Mouse (Mus musculus) layer of hippocampus, postnatal 25 days (tissue): ENCODE data around the gene Prmt1. TPM values are rescaled to one million over a fixed set of nuclear protein-coding genes. Genes with fewer than 3 reads are reported as not detected.
A peak's percentile ranks its signal among the peaks of the same experiment; 100 is the strongest.

Experiments used
- DNase-seq, 2 experiments: peaks; one replicate each; pipeline ENCODE4 v3.0.0; 2022; ENCODE audit warnings: mixed read lengths in 2 of 2, low spot score in 1 of 2; ENCODE audit errors: extremely low spot score in 1 of 2
- total RNA-seq, 2 experiments: library from RNA; stranded (reverse); gene quantifications; 2 replicates each; pipeline ENCODE4 v1.2.3; 2021

The Prmt1 gene
- total RNA-seq, 2 experiments from 2014 or later, result 161 to 174 TPM

DNA sequence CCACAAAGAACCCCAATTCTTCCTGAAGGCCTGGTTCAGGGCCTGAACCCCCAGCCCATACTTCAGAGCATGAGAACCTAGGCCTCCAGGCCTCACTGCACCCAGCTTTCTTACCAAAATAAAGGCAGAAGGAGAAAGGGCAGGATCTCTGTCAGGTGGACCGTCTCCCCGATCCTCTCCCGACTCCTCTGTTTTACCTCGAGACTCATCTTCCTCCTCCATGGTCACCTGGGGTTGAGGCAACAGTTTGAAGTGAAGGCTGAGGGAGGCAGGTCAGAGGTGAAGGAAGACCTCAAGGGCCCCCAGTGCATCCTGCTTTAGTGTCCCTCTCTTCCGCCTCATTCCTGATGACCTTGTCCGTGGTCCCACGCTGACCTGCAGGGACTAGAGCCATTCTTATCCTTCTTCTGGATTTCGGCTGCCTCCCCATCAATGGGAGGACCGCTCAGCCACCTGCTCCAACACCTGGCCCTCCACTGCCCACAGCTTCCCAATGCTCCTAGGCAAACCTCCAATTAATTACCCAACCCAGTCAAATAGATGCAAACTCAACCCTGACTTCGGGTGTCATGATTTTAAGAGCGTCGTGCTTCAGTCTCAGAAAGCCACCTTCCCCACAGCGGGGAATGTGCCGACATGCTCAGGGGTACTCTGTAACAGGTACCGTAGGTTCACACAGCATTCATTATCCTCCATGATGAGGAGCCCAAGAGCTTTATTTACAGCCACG, 27.2 kb upstream of the Prmt1 start:
- DNase-seq, result no peak

DNA sequence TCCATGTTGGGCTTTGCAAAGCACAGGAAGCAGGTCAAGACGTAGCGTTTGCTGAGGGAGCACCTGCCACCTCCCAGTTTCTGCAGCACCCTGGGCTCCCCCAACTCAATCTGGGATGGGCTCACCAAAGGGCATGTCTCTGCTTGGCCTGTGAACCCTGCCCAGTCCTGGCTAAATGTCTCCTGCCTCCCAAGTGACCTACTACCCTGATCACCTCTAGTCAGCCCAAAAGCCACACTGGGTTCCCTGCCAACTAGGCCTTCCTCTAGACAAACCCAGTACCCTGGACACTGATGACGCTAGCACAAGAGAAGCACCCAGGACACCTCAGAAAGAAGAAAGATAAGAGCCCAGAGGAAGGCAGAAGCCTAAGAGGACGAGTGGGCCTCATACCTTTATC, 26.5 kb upstream of the Prmt1 start:
- no peak for DNase-seq

DNA sequence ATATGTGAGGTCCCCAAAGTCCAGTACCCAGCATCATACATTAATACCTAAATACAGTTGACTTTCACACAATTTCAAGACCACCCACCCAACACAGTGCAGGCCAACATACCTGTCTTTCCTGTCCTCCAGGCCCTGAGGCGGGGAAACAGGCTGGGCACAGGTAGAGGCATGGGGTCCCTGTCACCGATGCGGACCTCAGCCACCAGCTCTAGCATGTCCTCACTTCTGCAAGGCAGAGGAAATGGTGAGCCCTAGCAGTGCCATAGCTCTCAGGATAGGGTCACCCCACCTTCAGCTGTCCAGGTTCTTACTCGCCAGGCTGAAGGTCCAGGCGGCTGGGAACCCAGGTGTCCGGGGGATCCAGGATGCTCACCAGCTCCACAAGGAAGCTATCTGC, 25.6 kb upstream of the Prmt1 start:
- no peak for DNase-seq

DNA sequence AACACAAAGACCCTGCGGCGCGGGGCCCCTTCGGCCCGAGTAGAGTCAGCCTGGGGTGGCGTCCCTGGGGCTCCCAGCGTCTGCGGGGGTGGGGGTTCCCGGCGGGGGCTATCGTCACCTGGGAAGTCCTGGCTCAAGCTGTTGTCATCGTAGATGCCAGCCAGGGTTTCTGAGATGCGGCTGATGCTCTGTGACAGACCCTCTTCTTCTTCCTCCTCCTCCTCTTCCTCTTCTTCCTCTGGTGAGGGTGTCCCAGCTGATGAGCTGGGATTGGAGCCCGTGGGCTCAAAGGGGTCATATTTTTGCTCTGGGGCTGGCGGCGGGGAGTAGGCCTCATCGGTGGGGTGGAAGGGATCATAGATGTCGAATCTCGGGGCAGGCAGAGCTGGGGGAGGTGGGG, 22.0 kb upstream of the Prmt1 start:
- no peak for DNase-seq

DNA sequence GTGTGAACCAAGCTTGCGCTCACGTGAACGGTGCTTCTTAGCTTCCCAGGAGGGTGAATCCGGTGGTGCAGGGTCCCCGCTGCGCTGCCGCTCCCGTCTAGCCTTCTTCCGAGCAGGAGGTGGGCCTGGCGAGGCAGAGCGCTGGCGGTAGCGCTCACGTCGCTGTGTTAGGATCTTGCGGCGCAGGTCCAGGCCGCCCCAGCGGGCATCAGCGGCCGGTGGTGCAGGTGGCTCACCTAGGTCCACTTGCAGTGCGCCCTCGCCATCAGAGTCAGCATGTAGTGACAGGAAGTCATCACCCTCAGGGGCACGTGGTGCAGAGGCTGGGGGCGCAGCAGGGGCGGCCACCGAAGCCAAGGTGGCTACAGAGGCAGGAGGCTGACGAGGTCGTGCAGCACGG, 21.5 kb upstream of the Prmt1 start:
- DNase-seq, result no peak

DNA sequence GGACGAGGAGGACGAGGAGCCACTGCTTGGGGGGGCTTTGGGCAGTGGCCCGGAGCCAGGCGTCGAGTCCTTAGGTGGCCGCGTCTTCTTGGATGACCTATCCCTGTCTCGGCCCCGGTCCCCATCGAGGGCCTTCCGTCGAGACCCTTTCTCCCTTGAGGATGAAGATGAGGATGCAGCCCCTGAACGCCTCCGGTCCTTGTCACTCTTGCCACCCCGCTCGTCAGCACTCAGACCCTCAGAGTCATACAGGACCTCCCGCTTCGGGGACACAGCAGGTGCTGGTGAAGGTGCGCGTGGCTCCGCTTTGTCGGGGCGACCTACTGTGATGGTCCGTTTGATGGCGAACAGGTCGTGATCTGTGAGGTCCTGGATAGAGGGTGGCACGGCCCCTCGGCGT, 20.8 kb upstream of the Prmt1 start:
- DNase-seq, result no peak

DNA sequence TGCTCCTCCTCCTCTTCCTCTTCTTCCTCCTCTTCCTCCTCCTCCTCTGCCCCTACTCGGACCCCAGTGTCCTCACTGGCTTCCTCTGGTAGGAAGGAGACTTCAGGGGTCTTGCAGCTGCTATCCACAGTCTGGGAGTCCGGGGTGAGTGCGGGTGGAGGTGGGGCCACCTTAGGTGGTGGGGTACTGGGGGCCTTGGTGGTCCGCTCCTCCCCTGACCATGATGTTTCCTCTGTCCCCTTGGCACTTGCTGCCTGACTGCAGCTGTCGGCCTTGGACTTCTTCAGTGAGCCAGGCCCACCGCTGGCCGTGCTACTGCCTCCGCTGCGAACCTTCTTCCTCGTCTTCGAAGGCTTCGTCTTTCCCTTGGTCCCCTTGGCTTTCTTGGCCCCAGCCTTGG, 20.1 kb upstream of the Prmt1 start:
- DNase-seq, result no peak

DNA sequence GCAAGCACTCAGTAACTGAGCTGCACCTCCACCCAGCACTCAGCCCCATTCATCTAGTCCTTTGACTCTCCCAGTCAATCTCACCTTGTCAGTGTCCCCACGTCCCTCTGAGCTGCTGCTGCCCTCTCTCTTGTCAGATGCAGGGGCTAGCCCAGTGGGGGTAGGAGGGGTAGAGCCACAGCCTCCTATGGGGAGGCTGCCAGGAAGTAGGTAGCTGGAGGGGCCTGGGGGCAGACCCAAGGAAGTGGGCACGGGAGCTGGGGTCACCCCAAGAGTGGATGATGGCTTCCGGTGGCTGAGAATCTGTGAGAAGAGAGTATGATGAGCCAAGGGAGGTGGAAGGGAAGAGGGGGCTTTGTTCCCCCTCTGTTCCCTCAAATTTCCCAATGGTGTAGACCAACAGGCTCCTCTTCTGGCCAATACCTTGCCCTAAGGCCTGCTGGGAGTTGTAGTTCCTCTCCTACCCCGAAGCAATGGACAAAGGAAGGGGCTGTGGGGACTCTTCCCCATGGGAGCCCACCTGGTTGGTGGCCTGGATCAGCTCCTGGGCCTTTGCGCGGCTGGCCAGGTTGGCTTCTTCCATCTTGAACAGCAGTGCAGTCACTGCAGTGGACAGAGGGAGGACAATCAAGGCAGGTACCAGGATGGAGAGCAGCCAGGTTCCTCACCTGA, 19.1 kb upstream of the Prmt1 start:
- no peak for DNase-seq

DNA sequence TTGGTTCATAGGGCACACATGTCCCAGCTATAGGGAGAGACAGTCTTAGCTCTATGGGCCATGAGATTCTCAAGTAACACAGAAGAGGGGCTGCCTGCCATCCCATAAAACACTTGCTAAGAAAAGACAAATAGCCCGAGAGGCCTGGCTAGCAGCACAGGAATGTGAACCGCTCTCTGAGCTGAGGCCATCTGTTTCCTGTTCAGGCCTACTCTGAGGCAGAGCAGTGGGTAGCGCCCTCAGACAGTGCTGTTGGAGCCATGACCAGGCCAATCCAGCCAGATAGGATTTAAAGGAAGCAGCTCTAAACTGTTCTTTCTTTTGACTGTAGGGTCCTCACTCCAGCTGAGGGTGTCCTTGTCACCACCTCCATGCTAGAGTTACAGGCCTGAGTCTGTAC, 18.2 kb upstream of the Prmt1 start:
- DNase-seq, result no peak

DNA sequence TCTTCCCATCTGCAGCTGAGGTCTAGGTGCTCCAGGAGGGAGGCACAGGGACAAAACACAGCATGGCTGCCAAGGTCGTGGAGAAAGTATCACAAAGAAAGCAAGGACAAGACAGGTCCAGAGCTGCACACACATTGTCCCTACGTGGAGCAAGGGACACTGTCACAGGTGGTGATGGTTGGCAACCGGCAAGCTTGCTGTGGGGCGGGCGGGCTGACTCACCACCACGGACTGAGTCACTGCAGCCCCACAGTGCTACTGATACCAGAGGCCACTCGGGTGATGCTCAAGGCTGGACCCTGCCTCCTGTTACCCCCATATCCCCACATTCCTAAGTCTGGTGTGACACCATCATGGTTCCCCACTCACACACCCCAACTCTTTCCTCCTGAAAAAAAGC, 16.1 kb upstream of the Prmt1 start:
- no peak for DNase-seq

DNA sequence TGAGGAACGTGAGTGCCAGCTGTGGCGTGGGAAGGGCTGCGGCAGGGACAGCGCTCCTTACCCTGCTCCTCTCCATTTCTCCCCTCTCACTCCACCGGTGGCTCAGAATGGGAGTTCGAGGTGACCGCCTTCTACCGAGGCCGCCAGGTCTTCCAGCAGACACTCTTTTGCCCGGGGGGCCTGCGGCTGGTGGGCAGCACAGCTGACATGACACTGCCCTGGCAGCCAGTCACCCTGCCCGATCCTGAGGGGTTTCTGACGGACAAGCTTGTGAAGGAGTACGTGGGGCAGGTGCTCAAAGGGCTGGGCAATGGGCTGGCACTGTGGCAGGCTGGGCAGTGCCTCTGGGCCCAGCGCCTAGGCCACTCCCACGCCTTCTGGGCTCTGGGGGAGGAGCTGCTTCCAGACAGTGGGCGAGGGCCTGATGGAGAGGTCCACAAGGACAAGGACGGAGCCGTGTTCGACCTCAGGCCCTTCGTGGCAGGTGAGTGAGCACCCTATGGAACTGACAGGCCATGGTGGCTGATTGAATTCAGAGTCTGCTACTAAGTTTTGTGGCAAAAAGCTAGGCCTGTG, 14.3 kb upstream of the Prmt1 start:
- DNase-seq, result no peak

DNA sequence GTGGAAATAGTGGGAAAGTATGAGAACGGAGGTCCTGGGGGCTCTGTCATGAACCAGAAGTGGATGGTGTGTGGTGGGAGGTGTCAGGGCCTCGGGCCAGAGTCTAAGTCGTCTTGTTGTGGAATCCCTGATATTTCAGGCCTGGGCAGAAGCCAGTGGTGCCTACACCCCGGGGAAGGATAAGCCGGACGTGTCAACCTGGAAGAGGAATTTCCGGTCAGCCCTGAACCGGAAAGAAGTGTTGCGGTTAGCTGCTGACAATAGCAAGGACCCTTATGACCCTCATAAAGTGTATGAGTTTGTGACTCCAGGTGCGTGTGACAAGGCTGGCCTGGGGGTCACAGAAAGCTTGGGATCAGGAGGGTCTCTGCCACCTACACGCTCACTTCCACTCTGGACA, 13.4 kb upstream of the Prmt1 start:
- no peak for DNase-seq

DNA sequence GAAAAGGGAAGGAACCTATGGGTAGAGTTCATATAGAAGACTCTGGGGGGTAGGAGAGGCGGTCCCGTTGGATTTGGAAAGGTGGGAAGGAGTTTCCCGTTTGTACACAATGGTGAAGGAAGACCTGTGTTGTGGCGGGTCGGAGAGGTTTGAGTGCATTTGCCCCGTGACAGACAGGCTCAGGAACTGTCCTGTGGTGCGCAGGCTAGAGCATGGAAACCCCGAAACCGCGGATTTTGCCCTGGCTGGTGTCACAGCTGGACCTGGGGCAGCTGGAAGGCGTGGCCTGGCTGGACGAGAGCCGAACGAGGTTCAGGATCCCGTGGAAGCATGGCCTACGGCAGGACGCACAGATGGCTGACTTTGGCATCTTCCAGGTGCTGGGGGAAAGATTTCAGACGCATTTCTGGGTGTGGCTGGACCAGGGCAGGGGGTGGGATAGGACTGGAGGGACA, 12.2 kb upstream of the Prmt1 start, which contains the start of gene Bcl2l12:
TSS of gene Bcl2l12 (minus strand) at position 212 of the 455 bp plus-strand sequence.
- DNase-seq, result no peak

DNA sequence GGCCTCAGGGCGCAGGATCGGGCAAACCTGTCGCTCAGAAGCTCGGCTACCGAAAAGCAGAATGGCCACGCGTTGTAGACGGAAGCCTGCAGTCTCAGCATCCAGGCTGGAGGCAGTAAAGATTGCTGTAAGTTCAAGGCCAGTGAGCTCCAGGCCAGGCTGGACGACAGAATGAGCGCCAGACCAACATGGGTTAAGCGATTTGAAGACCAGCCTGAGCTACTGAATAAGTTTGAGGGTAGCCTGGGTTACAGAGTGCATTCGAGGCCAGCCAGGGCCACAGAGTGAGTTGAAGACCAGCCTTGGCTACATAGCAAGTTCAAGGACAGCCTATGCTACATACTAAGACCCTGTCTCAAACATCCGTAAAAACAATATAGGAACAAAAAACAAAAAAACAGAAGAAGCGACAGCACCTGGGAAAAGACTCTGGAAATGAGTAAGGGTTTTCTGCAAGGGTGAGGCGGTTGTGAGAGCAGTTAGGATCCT, 11.6 kb upstream of the Prmt1 start:
- no peak for DNase-seq

DNA sequence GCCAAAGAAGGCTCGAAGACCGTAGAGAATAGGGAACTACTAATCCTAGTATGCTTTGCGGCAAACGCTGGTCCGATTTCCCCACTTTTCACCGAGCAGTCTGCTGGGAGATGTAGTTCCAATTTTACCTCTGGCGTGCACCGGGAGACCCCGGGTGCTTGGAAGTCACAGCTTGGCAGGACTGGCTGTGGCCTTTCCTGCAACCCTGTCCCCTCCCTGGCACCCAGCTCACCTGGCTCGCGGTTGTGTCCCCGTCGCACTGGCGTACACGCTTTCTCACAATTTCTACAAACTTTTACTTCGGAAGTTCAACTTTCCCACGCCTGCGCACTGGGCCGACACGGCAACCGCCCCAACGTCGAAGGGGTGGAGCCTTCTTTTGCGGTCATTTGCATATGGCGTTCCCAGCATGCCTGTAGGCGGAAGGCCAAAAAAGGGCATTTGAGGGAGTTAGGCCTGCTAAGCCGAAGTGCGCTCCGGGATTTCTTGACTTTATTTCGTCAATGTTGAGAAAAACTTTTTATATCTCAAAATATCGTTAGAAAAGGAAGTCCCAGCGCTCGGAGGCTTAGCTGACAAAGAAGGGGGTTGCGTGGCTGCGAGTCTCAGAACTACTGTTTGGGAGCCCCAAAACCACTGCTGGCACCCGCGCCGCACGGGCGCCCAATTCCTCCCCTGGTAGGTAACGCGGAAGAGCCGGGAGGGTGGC, 11.0 kb upstream of the Prmt1 start, which contains the start of gene Irf3:
TSS of gene Irf3 (plus strand) at position 418 of the 709 bp plus-strand sequence.
- peak; percentile 91 to 93 for DNase-seq

DNA sequence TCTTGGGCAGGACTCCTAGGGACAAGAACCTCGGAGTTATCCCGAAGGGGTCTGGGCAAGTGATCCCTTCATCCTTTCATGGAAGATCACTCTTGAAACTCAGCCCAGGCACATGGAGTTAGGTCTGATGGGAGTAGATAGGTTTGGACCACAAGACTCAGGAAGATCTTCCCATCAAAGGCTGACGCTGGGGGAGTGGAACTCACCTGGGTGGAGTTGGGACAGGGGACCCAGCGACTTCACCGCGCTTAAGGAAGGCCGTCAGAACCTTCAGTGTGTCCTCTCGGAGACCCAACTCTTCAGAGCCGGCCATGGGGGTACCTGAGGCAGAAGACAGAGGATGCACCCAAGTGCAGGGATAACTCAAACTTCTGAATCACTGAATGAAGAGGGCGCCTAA, 10.3 kb upstream of the Prmt1 start:
- no peak for DNase-seq

DNA sequence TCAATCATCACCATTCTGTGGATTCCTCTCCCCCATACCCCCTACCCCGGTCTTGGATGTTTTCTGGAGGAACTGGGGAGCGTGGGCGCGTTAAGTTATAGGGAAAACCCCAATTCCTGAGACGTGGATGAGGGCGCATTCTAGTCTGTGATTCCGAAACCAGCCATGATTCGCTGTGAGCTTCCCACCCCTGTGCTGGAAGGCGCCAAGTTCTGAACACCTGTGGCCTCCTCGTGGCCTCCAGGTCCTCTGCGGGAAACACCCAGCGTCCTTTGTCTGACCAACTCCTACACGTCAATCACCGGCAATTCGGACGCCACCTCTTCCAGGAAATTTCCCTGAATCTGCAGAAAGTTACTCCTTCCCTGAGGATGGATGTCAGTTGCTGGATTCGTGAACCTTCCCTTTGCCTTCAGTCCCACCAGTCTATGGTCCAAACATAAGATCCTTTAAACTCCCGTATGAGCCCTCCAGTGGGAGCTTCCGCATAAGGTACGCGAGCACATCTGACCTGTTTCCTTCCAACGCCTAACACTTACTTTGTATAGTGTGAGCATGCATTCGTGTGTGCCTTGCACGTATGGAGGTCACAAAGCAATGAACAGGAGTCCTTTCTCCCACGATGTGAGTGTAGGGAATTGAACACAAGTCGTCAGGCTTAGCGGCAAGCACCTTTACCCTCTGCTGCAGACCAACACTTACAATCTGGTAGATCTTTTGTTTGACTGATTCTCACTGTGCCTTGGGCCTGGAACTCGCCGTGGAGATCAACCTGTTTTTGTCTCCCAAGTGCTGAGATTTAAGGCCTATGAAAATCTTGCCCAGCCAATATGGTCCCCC, 731 bp upstream of the Prmt1 start:
- DNase-seq, result no peak

DNA sequence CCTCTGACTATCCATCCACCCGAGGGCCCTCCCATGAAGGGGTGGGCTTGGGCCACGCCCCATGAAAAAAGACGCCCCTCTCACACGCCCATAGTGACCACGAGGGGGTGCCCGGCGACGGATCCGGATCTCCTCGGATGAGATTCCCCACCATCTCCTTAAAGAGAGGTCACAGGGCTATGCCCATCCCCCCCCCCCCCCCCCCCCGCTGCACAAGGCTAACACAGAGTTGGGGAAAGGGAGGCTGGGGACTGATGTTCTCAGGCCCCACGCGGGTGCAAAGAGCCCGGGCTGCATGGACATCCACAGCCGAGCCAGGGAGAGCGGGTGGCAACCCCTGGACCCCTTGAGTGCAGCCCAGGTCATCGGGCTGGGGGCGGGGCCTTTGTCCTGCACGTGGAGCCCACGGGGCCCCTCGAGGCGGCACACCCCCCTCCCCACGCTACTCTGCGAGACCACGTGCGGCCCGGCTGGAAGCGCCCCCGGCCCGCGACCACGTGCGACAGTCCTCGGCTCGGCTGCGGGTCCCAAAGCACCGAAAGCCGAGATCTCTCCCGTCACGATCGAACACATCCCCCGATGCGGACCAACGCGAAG, 675 bp downstream of the Prmt1 start:
- DNase-seq, result peak in 1 of 2 experiments; percentile 47

DNA sequence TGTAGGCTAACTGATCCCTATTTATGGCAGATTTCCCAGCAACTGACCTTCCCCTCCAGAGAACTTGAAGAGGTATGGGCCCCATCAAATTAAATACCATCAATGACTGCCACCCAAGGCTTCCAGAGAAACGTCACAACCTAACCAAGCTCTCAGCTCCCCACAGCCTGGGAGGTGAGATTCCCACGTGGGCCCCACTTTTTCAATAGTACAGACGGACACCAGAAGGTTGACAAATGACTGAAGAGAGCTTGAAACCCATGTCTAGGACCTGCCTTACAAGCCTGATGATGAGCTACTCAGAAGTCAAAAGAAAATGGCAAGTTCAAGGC, 1.6 kb downstream of the Prmt1 start:
- DNase-seq, result no peak
